Mouse (Mus musculus): ENCODE data around the gene Gm49388. TPM values are rescaled to one million over a fixed set of nuclear protein-coding genes. Genes with fewer than 3 reads are reported as not detected.
A peak's percentile ranks its signal among the peaks of the same experiment; 100 is the strongest.
"Not testable (repeated sequence)": the region's sequence is repeated elsewhere in the genome, so short reads cannot be mapped to it uniquely, and the experiment has no call there.

The Gm49388 gene
- polyA plus RNA-seq, 1 experiment from 2014 or later, result not detected

DNA sequence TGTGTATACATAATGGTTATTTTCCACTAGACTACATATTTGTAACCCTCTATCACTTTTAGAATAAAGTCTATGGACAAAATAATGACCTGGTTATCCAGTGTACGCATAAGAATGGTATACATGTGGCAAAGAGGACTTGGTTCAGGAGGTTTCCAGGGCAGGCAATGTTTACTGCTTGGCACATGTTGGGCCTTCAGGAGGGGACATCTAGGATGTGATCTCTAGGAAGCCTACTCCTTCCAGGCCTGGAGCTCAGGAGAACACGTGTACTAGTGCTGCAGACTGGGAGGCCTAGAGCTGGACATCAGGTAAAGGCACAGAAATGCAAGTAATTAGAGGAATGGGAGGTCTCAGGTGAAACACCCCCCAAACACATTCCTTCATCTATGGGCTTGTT, 50.1 kb downstream of the Gm49388 start:
- Histone ChIP-seq H3K36me3 (ENCODE audit: control insufficient read depth, insufficient read depth, low read length) (no peaks in the 10 kb centered on the region), H3K9me3 (ENCODE audit: control insufficient read depth, low read length) (no peaks in the 10 kb centered on the region), H3K27ac (replicated peaks; ENCODE audit: low read depth, low read length) (no peak overlapping the region), H3K4me3 (ENCODE audit: low read depth, low read length) (no peak overlapping the region), H3K4me1 (ENCODE audit: control insufficient read depth, insufficient read depth, low read length) (no peaks in the 10 kb centered on the region), H3K4me2 (ENCODE audit: low read depth, severe bottlenecking) (no peak overlapping the region), H3K9ac (ENCODE audit: low read length) (no peak overlapping the region), H3K27me3 (ENCODE audit: control insufficient read depth, insufficient read depth, low read length) (no peaks in the 10 kb centered on the region)
- 82% methylated on average over 2 of the region's 2 CpGs for WGBS
- no peak for ATAC-seq (ENCODE audit: insufficient number of reproducible peaks, low FRiP score, low TSS enrichment, low read depth)
- no peak for DNase-seq (ENCODE audit: low spot score)

DNA sequence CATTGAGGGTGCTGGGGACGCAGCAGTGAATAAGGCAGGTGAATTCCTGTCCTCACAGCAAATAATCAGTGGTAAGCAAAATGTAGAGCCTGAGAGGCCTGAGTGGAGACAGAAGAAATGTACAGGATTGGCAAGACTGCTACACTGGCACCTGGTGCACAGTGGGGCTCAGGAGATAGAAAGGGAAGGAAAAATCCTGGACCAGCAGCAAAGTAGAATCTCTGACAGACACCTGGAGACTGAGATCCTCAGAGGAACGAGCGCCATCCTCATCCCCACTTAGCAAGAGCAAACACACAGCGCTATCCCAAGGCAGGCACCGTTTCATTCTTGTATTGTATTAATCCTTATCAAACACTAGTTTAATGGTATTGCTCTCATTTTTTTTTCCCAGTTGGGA, 52.1 kb downstream of the Gm49388 start:
- ATAC-seq (ENCODE audit: insufficient number of reproducible peaks, low FRiP score, low TSS enrichment, low read depth) (no peak), DNase-seq (ENCODE audit: low spot score) (no peak)
- H3K27ac ChIP-seq (replicated peaks; ENCODE audit: low read depth, low read length), result no peak overlapping the region
- WGBS, result 92% methylated on average over 5 of the region's 5 CpGs
- H3K27me3 ChIP-seq (ENCODE audit: control insufficient read depth, insufficient read depth, low read length), result no peaks in the 10 kb centered on the region
- no peak overlapping the region for H3K4me3 ChIP-seq (ENCODE audit: low read depth, low read length)
- H3K9ac ChIP-seq (ENCODE audit: low read length), result no peak overlapping the region
- peaks cover 4% of the 10 kb centered on the region; the same call in 1 of the 2 replicates for H3K4me1 ChIP-seq (ENCODE audit: control insufficient read depth, insufficient read depth, low read length)
- no peak overlapping the region for H3K4me2 ChIP-seq (ENCODE audit: low read depth, severe bottlenecking)
- H3K36me3 ChIP-seq (ENCODE audit: control insufficient read depth, insufficient read depth, low read length), result no peaks in the 10 kb centered on the region
- H3K9me3 ChIP-seq (ENCODE audit: control insufficient read depth, low read length), result no peaks in the 10 kb centered on the region

DNA sequence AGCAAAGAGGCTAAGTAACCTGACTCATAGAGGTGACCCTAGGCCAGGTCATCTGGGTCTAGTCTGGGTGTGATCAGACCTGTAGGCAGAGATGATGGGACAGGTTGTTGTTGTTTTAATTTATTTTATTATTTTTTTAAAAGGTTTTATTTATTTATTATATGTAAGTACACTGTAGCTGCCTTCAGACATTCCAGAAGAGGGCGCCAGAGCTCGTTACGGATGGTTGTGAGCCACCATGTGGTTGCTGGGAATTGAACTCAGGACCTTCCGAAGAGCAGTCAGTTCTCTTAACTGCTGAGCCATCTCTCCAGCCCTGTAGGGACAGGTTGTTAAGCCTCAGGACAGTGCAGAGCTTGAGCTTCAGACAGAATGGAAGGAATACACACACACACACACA, 52.5 kb downstream of the Gm49388 start:
- DNase-seq (ENCODE audit: low spot score); H3K9ac ChIP-seq (ENCODE audit: low read length); H3K4me1 ChIP-seq (ENCODE audit: control insufficient read depth, insufficient read depth, low read length); H3K4me3 ChIP-seq (ENCODE audit: low read depth, low read length); H3K36me3 ChIP-seq (ENCODE audit: control insufficient read depth, insufficient read depth, low read length); H3K27me3 ChIP-seq (ENCODE audit: control insufficient read depth, insufficient read depth, low read length); H3K9me3 ChIP-seq (ENCODE audit: control insufficient read depth, low read length); H3K27ac ChIP-seq (replicated peaks; ENCODE audit: low read depth, low read length); H3K4me2 ChIP-seq (ENCODE audit: low read depth, severe bottlenecking); ATAC-seq (ENCODE audit: insufficient number of reproducible peaks, low FRiP score, low TSS enrichment, low read depth): not testable (repeated sequence)
- WGBS, result 79% methylated on average over 4 of the region's 4 CpGs

DNA sequence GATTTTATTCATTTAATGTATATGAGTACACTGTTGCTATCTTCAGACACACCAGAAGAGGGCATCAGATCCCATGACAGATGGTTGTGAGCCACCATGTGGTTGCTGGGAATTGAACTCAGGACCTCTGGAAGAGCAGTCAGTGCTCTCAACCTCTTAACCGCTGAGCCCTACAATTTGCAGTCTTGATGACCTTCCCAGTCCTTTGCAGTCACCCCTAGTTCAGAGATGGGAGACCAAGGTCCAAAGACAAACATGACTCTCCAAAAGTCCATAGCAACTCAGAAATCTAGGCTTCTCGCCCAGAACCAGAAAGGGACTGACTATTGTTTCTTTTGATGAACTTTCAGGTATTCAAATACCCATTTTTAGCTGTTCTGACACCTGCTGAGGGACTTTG, 54.6 kb downstream of the Gm49388 start:
- H3K27me3 ChIP-seq (ENCODE audit: control insufficient read depth, insufficient read depth, low read length); H3K9ac ChIP-seq (ENCODE audit: low read length); H3K4me3 ChIP-seq (ENCODE audit: low read depth, low read length); H3K9me3 ChIP-seq (ENCODE audit: control insufficient read depth, low read length); ATAC-seq (ENCODE audit: insufficient number of reproducible peaks, low FRiP score, low TSS enrichment, low read depth); H3K4me1 ChIP-seq (ENCODE audit: control insufficient read depth, insufficient read depth, low read length); H3K4me2 ChIP-seq (ENCODE audit: low read depth, severe bottlenecking); H3K36me3 ChIP-seq (ENCODE audit: control insufficient read depth, insufficient read depth, low read length); H3K27ac ChIP-seq (replicated peaks; ENCODE audit: low read depth, low read length); DNase-seq (ENCODE audit: low spot score): not testable (repeated sequence)
- 80% methylated on average over 2 of the region's 2 CpGs for WGBS

GRCm38 (mm10) chr7:127840886-127841285, 55.5 kb downstream of the Gm49388 start:
- Histone ChIP-seq H3K27ac (replicated peaks; ENCODE audit: low read depth, low read length) (peak overlapping the region; percentile 62), H3K27me3 (ENCODE audit: control insufficient read depth, insufficient read depth, low read length) (no peaks in the 10 kb centered on the region), H3K4me1 (ENCODE audit: control insufficient read depth, insufficient read depth, low read length) (peaks cover 8% of the 10 kb centered on the region; the same call in 1 of the 2 replicates), H3K4me2 (ENCODE audit: low read depth, severe bottlenecking) (peak overlapping the region; percentile 92), H3K36me3 (ENCODE audit: control insufficient read depth, insufficient read depth, low read length) (peaks cover 7% of the 10 kb centered on the region; the same call in 1 of the 2 replicates), H3K9me3 (ENCODE audit: control insufficient read depth, low read length) (no peaks in the 10 kb centered on the region), H3K9ac (ENCODE audit: low read length) (peak overlapping the region; percentile 60), H3K4me3 (ENCODE audit: low read depth, low read length) (peak overlapping the region; percentile 74)
- 4% methylated on average over 15 of the region's 15 CpGs for WGBS
- DNase-seq (ENCODE audit: low spot score) (no peak), ATAC-seq (ENCODE audit: insufficient number of reproducible peaks, low FRiP score, low TSS enrichment, low read depth) (no peak)

- peaks cover 8% of the 10 kb centered on the region; the same call in 1 of the 2 replicates for H3K4me1 ChIP-seq (ENCODE audit: control insufficient read depth, insufficient read depth, low read length)
- peak overlapping the region; percentile 60 for H3K9ac ChIP-seq (ENCODE audit: low read length)
- ATAC-seq (ENCODE audit: insufficient number of reproducible peaks, low FRiP score, low TSS enrichment, low read depth), result peak; percentile 87
- H3K36me3 ChIP-seq (ENCODE audit: control insufficient read depth, insufficient read depth, low read length), result peaks cover 7% of the 10 kb centered on the region; the same call in 1 of the 2 replicates
- whole genome bisulfite sequencing, result under 1% methylated on average over 43 of the region's 46 CpGs
- H3K4me3 ChIP-seq (ENCODE audit: low read depth, low read length), result peak overlapping the region; percentile 74
- peak; percentile 91 for DNase-seq (ENCODE audit: low spot score)
- H3K27me3 ChIP-seq (ENCODE audit: control insufficient read depth, insufficient read depth, low read length), result no peaks in the 10 kb centered on the region
- peak overlapping the region; percentile 62 for H3K27ac ChIP-seq (replicated peaks; ENCODE audit: low read depth, low read length)
- H3K9me3 ChIP-seq (ENCODE audit: control insufficient read depth, low read length), result no peaks in the 10 kb centered on the region
- H3K4me2 ChIP-seq (ENCODE audit: low read depth, severe bottlenecking), result peak overlapping the region; percentile 92
Measured at GRCm38 (mm10) chr7:127841340-127842000, 56.1 kb downstream of the Gm49388 start.

DNA sequence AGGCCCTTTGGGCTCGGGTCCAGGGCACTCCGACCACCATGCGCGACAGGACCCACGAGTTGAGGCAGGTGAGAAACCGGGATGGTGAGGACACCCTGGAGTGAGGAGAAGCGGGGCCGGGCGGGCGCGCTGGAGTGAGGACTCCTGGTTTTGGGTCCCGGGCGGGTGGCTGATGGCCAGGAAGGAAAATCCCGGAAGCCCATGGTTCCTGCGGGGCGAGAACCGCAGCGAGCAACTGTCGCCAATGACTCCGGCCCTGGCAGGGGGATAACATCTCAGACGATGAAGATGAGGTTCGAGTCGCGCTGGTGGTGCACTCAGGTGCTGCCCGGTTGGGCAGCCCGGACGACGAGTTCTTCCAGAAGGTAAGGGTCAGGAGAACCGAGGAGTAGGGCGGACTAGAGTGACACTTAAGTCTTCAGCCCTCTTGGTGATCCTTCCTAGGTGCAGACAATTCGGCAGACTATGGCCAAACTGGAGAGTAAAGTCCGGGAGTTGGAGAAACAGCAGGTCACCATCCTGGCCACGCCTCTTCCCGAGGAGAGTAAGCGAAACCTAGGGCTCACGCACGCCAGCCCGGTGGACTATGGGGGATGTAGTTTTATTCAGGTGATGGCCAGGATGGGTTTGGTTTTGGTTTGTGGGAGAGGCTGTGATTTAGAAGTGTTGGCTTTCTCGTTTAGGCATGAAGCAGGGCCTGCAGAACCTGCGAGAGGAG, 56.8 kb downstream of the Gm49388 start:
- Histone ChIP-seq H3K27ac (replicated peaks; ENCODE audit: low read depth, low read length) (0 out of 2 replicates have a peak overlapping the region, but pooled peaks have one; percentile 3), H3K27me3 (ENCODE audit: control insufficient read depth, insufficient read depth, low read length) (no peaks in the 10 kb centered on the region), H3K9me3 (ENCODE audit: control insufficient read depth, low read length) (no peaks in the 10 kb centered on the region), H3K36me3 (ENCODE audit: control insufficient read depth, insufficient read depth, low read length) (peaks cover 11% of the 10 kb centered on the region), H3K4me1 (ENCODE audit: control insufficient read depth, insufficient read depth, low read length) (peaks cover 8% of the 10 kb centered on the region; the same call in 1 of the 2 replicates), H3K4me2 (ENCODE audit: low read depth, severe bottlenecking) (peak overlapping the region; percentile 92), H3K4me3 (ENCODE audit: low read depth, low read length) (peak overlapping the region; percentile 74), H3K9ac (ENCODE audit: low read length) (peak overlapping the region; percentile 60)
- WGBS, result under 1% methylated on average over 40 of the region's 40 CpGs
- ATAC-seq (ENCODE audit: insufficient number of reproducible peaks, low FRiP score, low TSS enrichment, low read depth), result peak; percentile 37
- peak; percentile 77 for DNase-seq (ENCODE audit: low spot score)

GRCm38 (mm10) chr7:127849973-127850875, 64.8 kb downstream of the Gm49388 start:
- Histone ChIP-seq H3K4me1 (ENCODE audit: control insufficient read depth, insufficient read depth, low read length) (no peaks in the 10 kb centered on the region), H3K27me3 (ENCODE audit: control insufficient read depth, insufficient read depth, low read length) (no peaks in the 10 kb centered on the region), H3K27ac (replicated peaks; ENCODE audit: low read depth, low read length) (no peak overlapping the region), H3K36me3 (ENCODE audit: control insufficient read depth, insufficient read depth, low read length) (peaks cover 4% of the 10 kb centered on the region), H3K4me3 (ENCODE audit: low read depth, low read length) (no peak overlapping the region), H3K9ac (ENCODE audit: low read length) (no peak overlapping the region), H3K9me3 (ENCODE audit: control insufficient read depth, low read length) (no peaks in the 10 kb centered on the region), H3K4me2 (ENCODE audit: low read depth, severe bottlenecking) (no peak overlapping the region)
- no peak for DNase-seq (ENCODE audit: low spot score)
- 83% methylated on average over 6 of the region's 6 CpGs for WGBS
- ATAC-seq (ENCODE audit: insufficient number of reproducible peaks, low FRiP score, low TSS enrichment, low read depth), result no peak
